Mouse (Mus musculus): ENCODE data around the gene Celf2.

GRCm38 (mm10) chr2:6543650-6544049, 965.7 kb downstream of the Celf2 start:
- TF ChIP-seq POLR2A (IDR thresholded peaks at IDR 0.05; ENCODE audit: borderline replicate concordance, control insufficient read depth, low read depth, low read length) (no peak), CTCF (IDR thresholded peaks at IDR 0.05; ENCODE audit: control insufficient read depth, insufficient read depth, low read length) (no peak)
